Mouse (Mus musculus) myocyte (in vitro differentiated cells): Measurements from ENCODE around the gene Stx12. TPM values are rescaled to one million over a fixed set of nuclear protein-coding genes. Genes with fewer than 3 reads are reported as not detected.

Experiments
- H3K27me3 ChIP-seq: one replicate; pipeline ENCODE4 v1.6.1; 2011; ENCODE audit not compliant: control insufficient read depth, insufficient read depth, insufficient read length
- H3K36me3 ChIP-seq: one replicate; pipeline ENCODE4 v1.6.1; 2011; ENCODE audit not compliant: control insufficient read depth, insufficient read depth
- H3K4me2 ChIP-seq: one replicate; pipeline ENCODE4 v1.6.1; 2011; ENCODE audit warnings: low read depth, control low read depth
- H3K4me3 ChIP-seq: one replicate; pipeline ENCODE4 v1.5.1; 2011; ENCODE audit warnings: mild to moderate bottlenecking, control low read depth, moderate library complexity
- H3K79me2 ChIP-seq: one replicate; pipeline ENCODE4 v1.6.1; 2011; ENCODE audit not compliant: control insufficient read depth, insufficient read depth
- H3ac ChIP-seq: one replicate; pipeline ENCODE4 v1.6.1; 2011; ENCODE audit not compliant: control insufficient read depth, insufficient read length
- CEBPB ChIP-seq: IDR thresholded peaks from 2 replicates; pipeline ENCODE4 v1.6.1; 2011; ENCODE audit warnings: mild to moderate bottlenecking, moderate library complexity; ENCODE audit not compliant: poor library complexity, insufficient read depth, severe bottlenecking
- E2F4 ChIP-seq: IDR thresholded peaks from one replicate; pipeline ENCODE4 v1.6.1; 2011; ENCODE audit warnings: mild to moderate bottlenecking, control low read depth, moderate library complexity; ENCODE audit not compliant: insufficient read depth
- MAX ChIP-seq: IDR thresholded peaks from one replicate; pipeline ENCODE4 v1.6.1; 2011; ENCODE audit warnings: low read depth, mild to moderate bottlenecking, control low read depth
- MYOD1 ChIP-seq, 3 experiments: IDR thresholded peaks; one replicate each; pipeline ENCODE4 v1.6.1; 2011; ENCODE audit warnings: control low read depth in 2 of 3, low read depth in 2 of 3, mild to moderate bottlenecking in 2 of 3, moderate library complexity in 1 of 3; ENCODE audit not compliant: insufficient read length in 2 of 3, control insufficient read depth in 1 of 3
- MYOG ChIP-seq, 3 experiments: IDR thresholded peaks; one replicate each; pipeline ENCODE4 v1.6.1; 2011; ENCODE audit warnings: control low read depth in 2 of 3, low read depth in 2 of 3, mild to moderate bottlenecking in 2 of 3; ENCODE audit not compliant: insufficient read length in 2 of 3, control insufficient read depth in 1 of 3, insufficient read depth in 1 of 3
- POLR2A ChIP-seq: IDR thresholded peaks from one replicate; pipeline ENCODE4 v1.6.1; 2011; ENCODE audit warnings: low read depth, mild to moderate bottlenecking, control low read depth, moderate library complexity; ENCODE audit not compliant: insufficient read length
- POLR2AphosphoS2 ChIP-seq: IDR thresholded peaks from one replicate; pipeline ENCODE4 v1.6.1; 2011; ENCODE audit warnings: low read depth, control low read depth; ENCODE audit not compliant: insufficient read length
- REST ChIP-seq: IDR thresholded peaks from one replicate; pipeline ENCODE4 v1.6.1; 2011; ENCODE audit warnings: mild to moderate bottlenecking, control low read depth, moderate library complexity; ENCODE audit not compliant: insufficient read depth, insufficient read length
- SRF ChIP-seq: IDR thresholded peaks from one replicate; pipeline ENCODE4 v1.6.1; 2011; ENCODE audit warnings: low read depth; ENCODE audit not compliant: control insufficient read depth, insufficient read length
- TCF12 ChIP-seq: IDR thresholded peaks from one replicate; pipeline ENCODE4 v1.6.1; 2011; ENCODE audit warnings: mild to moderate bottlenecking, control low read depth; ENCODE audit not compliant: poor library complexity, insufficient read depth, severe bottlenecking
- TCF3 ChIP-seq: IDR thresholded peaks from one replicate; pipeline ENCODE4 v1.6.1; 2011; ENCODE audit warnings: low read depth, control low read depth; ENCODE audit not compliant: insufficient read length
- USF1 ChIP-seq: IDR thresholded peaks from one replicate; pipeline ENCODE4 v1.6.1; 2011; ENCODE audit warnings: low read depth, mild to moderate bottlenecking, control low read depth, moderate library complexity
- polyA plus RNA-seq: library from polyadenylated mRNA; unstranded; fragments of >200 nt; fragmentation: generic; extraction: Trizol; gene quantifications from one replicate; pipeline ENCODE4 v1.2.1, GENCODE M21; 2012; ENCODE audit warnings: missing spikeins

Gene Stx12
- polyA plus RNA-seq, 1 experiment = 23.4 TPM

DNA sequence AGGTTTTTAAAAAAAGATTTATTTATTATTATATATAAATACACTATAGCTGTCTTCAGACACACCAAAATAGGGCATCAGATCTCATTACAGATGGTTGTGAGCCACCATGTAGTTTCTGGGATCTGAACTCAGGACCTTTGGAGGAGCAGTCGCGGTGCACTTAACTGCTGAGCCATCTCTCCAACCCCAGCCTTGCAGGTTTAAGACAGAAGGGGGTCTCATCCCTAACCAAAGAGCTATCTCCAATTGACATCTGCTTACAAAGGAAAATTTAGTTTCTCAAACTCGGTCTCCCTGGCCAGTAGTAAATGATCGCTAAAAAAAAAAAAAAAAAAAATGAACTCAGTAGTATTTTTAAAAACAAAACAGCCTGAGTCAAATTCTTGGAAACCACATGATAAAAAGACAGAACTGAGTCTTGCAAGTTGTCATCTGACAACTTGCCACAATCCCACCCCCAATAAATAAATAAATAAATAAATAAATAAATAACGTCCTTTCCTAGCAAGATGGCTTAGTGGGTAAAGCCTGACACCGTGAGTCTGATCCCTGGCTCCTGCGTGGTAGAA is 77.6 kb downstream of the Stx12 start:
- no peaks in the 10 kb centered on the region for H3K27me3 ChIP-seq
- H3K36me3 ChIP-seq = no peaks in the 10 kb centered on the region
- H3ac ChIP-seq = no peak overlapping the region
- no peak overlapping the region for H3K4me3 ChIP-seq
- H3K4me2 ChIP-seq = no peak overlapping the region
- TF ChIP-seq SRF = no peak
- TF ChIP-seq MYOD1 (IDR thresholded peaks at IDR 0.05; ENCODE audit: control insufficient read depth in 1 of 3, insufficient read length in 2 of 3, low read depth in 2 of 3) = no peak
- no peak for TF ChIP-seq REST
- TF ChIP-seq E2F4 = no peak
- no peak for TF ChIP-seq TCF3
- no peak for TF ChIP-seq POLR2AphosphoS2
- no peak for TF ChIP-seq CEBPB
- H3K79me2 ChIP-seq = no peaks in the 10 kb centered on the region

GRCm38 (mm10) chr4:132805599-132806197 is 78.6 kb downstream of the Stx12 start:
- Histone ChIP-seq H3K36me3 (no peaks in the 10 kb centered on the region), H3K79me2 (no peaks in the 10 kb centered on the region), H3K4me2 (no peak overlapping the region), H3ac (no peak overlapping the region), H3K4me3 (no peak overlapping the region), H3K27me3 (no peaks in the 10 kb centered on the region)
- TF ChIP-seq MAX = no peak
- no peak for TF ChIP-seq TCF3
- TF ChIP-seq E2F4 = no peak
- no peak for TF ChIP-seq SRF
- no peak for TF ChIP-seq POLR2AphosphoS2
- TF ChIP-seq MYOD1 (IDR thresholded peaks at IDR 0.05; ENCODE audit: control insufficient read depth in 1 of 3, insufficient read length in 2 of 3, low read depth in 2 of 3) = no peak
- TF ChIP-seq CEBPB = no peak
- no peak for TF ChIP-seq REST
- TF ChIP-seq MYOG (IDR thresholded peaks at IDR 0.05; ENCODE audit: control insufficient read depth in 1 of 3, insufficient read depth in 1 of 3, insufficient read length in 2 of 3, low read depth in 2 of 3) = no peak
- no peak for TF ChIP-seq TCF12
- TF ChIP-seq POLR2A = no peak
- TF ChIP-seq USF1 = no peak

DNA sequence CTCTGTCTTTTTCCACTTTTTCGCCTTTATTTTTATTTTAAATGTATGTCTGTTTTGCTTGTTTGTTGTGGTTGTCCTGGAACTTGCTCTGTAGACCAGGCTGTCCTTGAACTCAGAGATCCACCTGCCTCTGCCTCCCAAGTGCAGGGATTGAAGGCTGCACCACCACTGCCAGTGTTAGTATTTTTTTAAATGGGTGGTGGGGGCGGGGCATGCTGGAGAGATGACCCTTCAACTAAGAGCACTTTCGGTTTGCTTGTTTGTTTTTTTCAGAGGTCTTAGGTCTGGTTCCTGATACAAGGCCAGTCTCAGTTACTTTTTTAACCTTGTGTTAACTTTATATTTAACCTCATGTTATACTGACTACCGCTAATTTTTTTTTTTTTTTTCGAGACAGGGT is 79.2 kb downstream of the Stx12 start:
- H3K36me3 ChIP-seq = no peaks in the 10 kb centered on the region
- no peaks in the 10 kb centered on the region for H3K79me2 ChIP-seq
- H3K4me2 ChIP-seq = no peak overlapping the region
- H3ac ChIP-seq = no peak overlapping the region
- H3K4me3 ChIP-seq = no peak overlapping the region
- no peaks in the 10 kb centered on the region for H3K27me3 ChIP-seq
- TF ChIP-seq POLR2A = no peak
- TF ChIP-seq MYOD1 (IDR thresholded peaks at IDR 0.05; ENCODE audit: control insufficient read depth in 1 of 3, insufficient read length in 2 of 3, low read depth in 2 of 3) = no peak
- TF ChIP-seq E2F4 = no peak
- no peak for TF ChIP-seq MAX
- no peak for TF ChIP-seq TCF3
- no peak for TF ChIP-seq SRF

- TF ChIP-seq TCF3 (no peak), E2F4 (no peak), MYOD1 (IDR thresholded peaks at IDR 0.05; ENCODE audit: control insufficient read depth in 1 of 3, insufficient read length in 2 of 3, low read depth in 2 of 3) (no peak), REST (no peak), SRF (no peak), MAX (no peak), TCF12 (no peak), USF1 (no peak), CEBPB (no peak), POLR2A (no peak), MYOG (IDR thresholded peaks at IDR 0.05; ENCODE audit: control insufficient read depth in 1 of 3, insufficient read depth in 1 of 3, insufficient read length in 2 of 3, low read depth in 2 of 3) (no peak), POLR2AphosphoS2 (no peak)
- Histone ChIP-seq H3K36me3 (no peaks in the 10 kb centered on the region), H3K27me3 (no peaks in the 10 kb centered on the region), H3ac (no peak overlapping the region), H3K79me2 (no peaks in the 10 kb centered on the region), H3K4me2 (no peak overlapping the region), H3K4me3 (no peak overlapping the region)
Observed at GRCm38 (mm10) chr4:132804331-132804730, 80.0 kb downstream of the Stx12 start.

DNA sequence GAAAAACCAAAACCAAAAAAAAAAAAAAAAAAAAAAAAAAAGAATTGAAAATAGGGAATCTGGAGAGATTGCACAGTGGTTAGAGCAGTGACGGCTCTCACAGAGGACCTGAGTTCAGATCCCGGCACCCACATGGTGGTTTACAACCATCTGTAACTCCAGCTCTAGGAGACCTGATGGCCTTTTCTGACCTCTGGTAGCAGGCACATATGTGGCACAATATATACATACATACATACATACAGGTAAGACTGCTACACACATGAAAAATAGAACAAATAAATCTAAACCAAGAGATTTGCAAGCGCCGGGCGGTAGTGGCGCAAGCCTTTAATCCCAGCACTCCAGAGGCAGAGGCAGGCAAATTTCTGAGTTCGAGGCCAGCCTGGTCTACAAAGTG is 80.4 kb downstream of the Stx12 start:
- Histone ChIP-seq H3ac (no peak overlapping the region), H3K4me3 (no peak overlapping the region), H3K27me3 (no peaks in the 10 kb centered on the region), H3K79me2 (no peaks in the 10 kb centered on the region), H3K36me3 (no peaks in the 10 kb centered on the region), H3K4me2 (no peak overlapping the region)
- TF ChIP-seq REST (no peak), CEBPB (no peak), POLR2A (no peak), MAX (no peak), USF1 (no peak)

Other genes with a start within 250 kb of the Stx12 start
- gene Eya3, start 245.5 kb downstream of the Stx12 start, polyA plus RNA-seq = 22.2 TPM
- gene Xkr8, start 152.0 kb downstream of the Stx12 start, polyA plus RNA-seq = 4.7 TPM
- gene Smpdl3b, start 127.3 kb downstream of the Stx12 start, polyA plus RNA-seq = 18.0 TPM
- 13.9 TPM for gene Rpa2, start 116.2 kb downstream of the Stx12 start, polyA plus RNA-seq
- not detected for gene Themis2, start 88.1 kb downstream of the Stx12 start, polyA plus RNA-seq
- gene Ppp1r8, start 41.3 kb downstream of the Stx12 start, polyA plus RNA-seq = 62.4 TPM
- gene Fam76a, start 38.0 kb upstream of the Stx12 start, polyA plus RNA-seq = 13.0 TPM
- gene Fgr, start 89.6 kb upstream of the Stx12 start, polyA plus RNA-seq = not detected
- gene Ahdc1, start 126.8 kb upstream of the Stx12 start, polyA plus RNA-seq = 58.2 TPM
- gene Wasf2, start 246.0 kb upstream of the Stx12 start, polyA plus RNA-seq = 62.0 TPM